In genomic region chr8:95172433-95172832, GRCm38 (mm10) we compare ENCODE assay signal across 19 mouse cellular contexts. TPM values are rescaled to one million over a fixed set of nuclear protein-coding genes. Genes with fewer than 3 reads are reported as not detected.
DNase-seq lines count a peak whose midpoint lies in the region; ATAC-seq and TF ChIP-seq lines count a peak whose summit lies in the region.
"Had no signal": no experiment of that assay in that cellular context is flagged by ENCODE, and none has a peak within 500 bp of the region (broad histone marks: within the 10 kb centered on the region; RNA-seq: fewer than 3 reads in every experiment).

No protein-coding gene starts in this region.

- peak; percentile 61 for DNase-seq in kidney, adult 9 months
- DNase-seq in NIH3T3 (ENCODE audit: low read depth): peak; percentile 41
- peak; percentile 48 for DNase-seq in brain, embryonic 14.5 days (ENCODE audit: low read depth)
- DNase-seq in right cerebral cortex, postnatal 14 days: no peak
- DNase-seq in lung, adult 18-20 months: no peak
- DNase-seq: cerebellum, adult 2 months; heart, postnatal 36 days; layer of hippocampus, postnatal 36 days; lung, adult 2 months; lung, postnatal 14 days had no signal

- 48% methylated on average over 5 of the region's 5 CpGs for WGBS in forebrain, embryonic 15.5 days
- 79% methylated on average over 5 of the region's 5 CpGs for WGBS in forebrain, embryonic 12.5 days
- WGBS in kidney, embryonic 16.5 days: 57% methylated on average over 5 of the region's 5 CpGs

- H3K9me3 ChIP-seq in forebrain, embryonic 15.5 days: no peaks in the 10 kb centered on the region
- no peaks in the 10 kb centered on the region for H3K9me3 ChIP-seq in forebrain, embryonic 12.5 days
- no peaks in the 10 kb centered on the region for H3K9me3 ChIP-seq in kidney, embryonic 16.5 days (ENCODE audit: low read length)
- H3K9me3 ChIP-seq: heart, embryonic 15.5 days; limb, embryonic 12.5 days had no signal

- no peak for TF ChIP-seq CTCF in brain, embryonic 14.5 days (IDR thresholded peaks at IDR 0.05; ENCODE audit: borderline replicate concordance, extremely low read depth, insufficient read depth, insufficient read length)

- H3K9ac ChIP-seq in forebrain, embryonic 15.5 days (replicated peaks): no peak overlapping the region
- H3K9ac ChIP-seq in forebrain, embryonic 12.5 days: no peak overlapping the region
- H3K9ac ChIP-seq in kidney, embryonic 16.5 days (replicated peaks; ENCODE audit: low read length): no peak overlapping the region
- H3K9ac ChIP-seq: heart, embryonic 15.5 days; limb, embryonic 12.5 days had no signal

- H3K36me3 ChIP-seq in forebrain, embryonic 15.5 days: no peaks in the 10 kb centered on the region
- no peaks in the 10 kb centered on the region for H3K36me3 ChIP-seq in forebrain, embryonic 12.5 days (replicated peaks)
- H3K36me3 ChIP-seq in kidney, embryonic 16.5 days (ENCODE audit: insufficient read depth, low read length): no peaks in the 10 kb centered on the region
- H3K36me3 ChIP-seq: heart, embryonic 15.5 days; limb, embryonic 12.5 days had no signal

- peak overlapping the region; percentile 28; the same call in 1 of the 2 replicates for H3K27ac ChIP-seq in forebrain, embryonic 15.5 days (replicated peaks)
- H3K27ac ChIP-seq in forebrain, embryonic 12.5 days: no peak overlapping the region
- no peak overlapping the region for H3K27ac ChIP-seq in kidney, embryonic 16.5 days (ENCODE audit: low read length)
- H3K27ac ChIP-seq: heart, embryonic 15.5 days; limb, embryonic 12.5 days had no signal

- no peak overlapping the region for H3K4me2 ChIP-seq in forebrain, embryonic 15.5 days (replicated peaks)
- no peak overlapping the region for H3K4me2 ChIP-seq in forebrain, embryonic 12.5 days
- H3K4me2 ChIP-seq in kidney, embryonic 16.5 days (replicated peaks; ENCODE audit: low read depth, low read length): no peak overlapping the region
- H3K4me2 ChIP-seq: heart, embryonic 15.5 days; limb, embryonic 12.5 days; liver, embryonic 11.5 days; midbrain, embryonic 11.5 days had no signal

- no peaks in the 10 kb centered on the region for H3K27me3 ChIP-seq in forebrain, embryonic 15.5 days
- no peaks in the 10 kb centered on the region for H3K27me3 ChIP-seq in forebrain, embryonic 12.5 days
- no peaks in the 10 kb centered on the region for H3K27me3 ChIP-seq in kidney, embryonic 16.5 days (ENCODE audit: insufficient read depth, low read length)
- H3K27me3 ChIP-seq: heart, embryonic 15.5 days had no signal

- H3K4me1 ChIP-seq in forebrain, embryonic 15.5 days: peaks cover 20% of the 10 kb centered on the region
- peaks cover 21% of the 10 kb centered on the region for H3K4me1 ChIP-seq in forebrain, embryonic 12.5 days
- H3K4me1 ChIP-seq in kidney, embryonic 16.5 days (ENCODE audit: insufficient read depth, low read length): no peaks in the 10 kb centered on the region
- H3K4me1 ChIP-seq: heart, embryonic 15.5 days; limb, embryonic 12.5 days had no signal

- no peak overlapping the region for H3K4me3 ChIP-seq in forebrain, embryonic 15.5 days
- no peak overlapping the region for H3K4me3 ChIP-seq in forebrain, embryonic 12.5 days (replicated peaks)
- H3K4me3 ChIP-seq in kidney, embryonic 16.5 days (ENCODE audit: low read length): no peak overlapping the region
- H3K4me3 ChIP-seq: heart, embryonic 15.5 days; limb, embryonic 12.5 days had no signal

- ATAC-seq in forebrain, embryonic 15.5 days (replicated peaks): no peak
- no peak for ATAC-seq in forebrain, embryonic 12.5 days (ENCODE audit: low FRiP score)
- ATAC-seq in kidney, embryonic 16.5 days (ENCODE audit: low FRiP score, low TSS enrichment): no peak
- ATAC-seq: hindbrain, embryonic 16.5 days; intestine, postnatal 0 days had no signal

- TF ChIP-seq POLR2A in brain, embryonic 14.5 days (IDR thresholded peaks at IDR 0.05; ENCODE audit: borderline replicate concordance, extremely low read depth, insufficient read depth, insufficient read length, poor library complexity, severe bottlenecking): no peak

RNA-seq across cellular contexts. Expression of gene Kifc3, which starts 30.2 kb away (rescaled TPM):
- polyA plus RNA-seq in forebrain, embryonic 15.5 days (2015; fragmentation: Nextera tagmentation; extraction: Ambion mirVana): 16.0 and 20.7 TPM in 2 replicates
- 7.8 and 8.3 TPM in 2 replicates for polyA plus RNA-seq in forebrain, embryonic 12.5 days (2016; fragmentation: Nextera tagmentation; extraction: Ambion mirVana)
- polyA plus RNA-seq in kidney, embryonic 16.5 days (2015; fragmentation: Nextera tagmentation; extraction: Ambion mirVana): 32.5 and 37.7 TPM in 2 replicates
- 26.3 and 31.1 TPM in 2 replicates for polyA plus RNA-seq in brain, embryonic 14.5 days (2012; rRNA removed)

Comparison
In these comparisons a context has a peak if more than half of its experiments do, and no peak if none do; other contexts are left out.
1. DNase-seq: peak in kidney, adult 9 months (single experiment), NIH3T3 (single experiment) and brain, embryonic 14.5 days (single experiment); none in right cerebral cortex, postnatal 14 days (single experiment) and lung, adult 18-20 months (0 of 2).